Mouse (Mus musculus) mature B cell (primary cell): ENCODE data around the gene Phf5a.

Source experiments
- in situ Hi-C: fragments of 300-500 bp; cut with MboI; formaldehyde crosslinking; loops from 2 replicates; pipeline ENCODE4 v1.14.3; 2019

Phf5a gene

DNA sequence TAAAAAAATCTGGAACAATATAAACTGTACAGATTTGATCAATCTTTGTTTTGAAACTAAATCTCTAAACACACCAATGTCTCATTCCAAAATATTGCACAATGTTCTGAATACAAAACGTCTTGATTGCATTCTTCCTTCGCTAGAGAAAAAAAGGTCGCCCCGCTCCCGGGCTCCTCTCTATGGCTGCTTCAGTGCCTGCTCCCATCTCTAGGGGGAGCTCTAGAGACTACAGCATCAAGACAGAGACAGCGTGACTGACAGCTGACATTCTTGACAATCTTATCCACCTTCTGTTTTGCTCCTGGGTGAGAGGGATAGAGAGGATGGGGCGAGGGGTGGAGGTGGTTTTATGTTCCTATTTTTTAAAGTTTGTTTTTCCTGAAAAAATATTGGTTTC is 23.4 kb downstream of the Phf5a start:
- in situ Hi-C loops, result no loop called here

DNA sequence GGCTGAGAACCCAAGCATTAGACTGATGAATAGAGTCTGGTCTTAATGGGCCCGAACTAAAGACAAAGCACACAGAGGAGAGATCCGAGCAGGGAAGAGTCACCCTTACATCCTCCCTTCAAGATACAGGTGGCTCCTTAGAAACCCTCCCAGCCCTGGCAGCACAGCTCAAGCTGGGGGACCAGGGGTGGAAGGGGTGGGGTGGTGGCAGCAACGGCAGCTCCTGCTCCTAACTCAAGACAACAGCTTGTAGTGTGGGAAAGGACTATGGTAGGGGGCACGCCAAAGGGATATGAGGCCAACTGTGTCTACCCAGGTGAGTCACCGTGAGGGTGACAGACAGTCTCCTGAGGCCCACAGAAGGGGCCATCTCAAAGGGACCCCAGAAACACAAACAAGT is 23.9 kb downstream of the Phf5a start:
- in situ Hi-C loops, result no loop called here

DNA sequence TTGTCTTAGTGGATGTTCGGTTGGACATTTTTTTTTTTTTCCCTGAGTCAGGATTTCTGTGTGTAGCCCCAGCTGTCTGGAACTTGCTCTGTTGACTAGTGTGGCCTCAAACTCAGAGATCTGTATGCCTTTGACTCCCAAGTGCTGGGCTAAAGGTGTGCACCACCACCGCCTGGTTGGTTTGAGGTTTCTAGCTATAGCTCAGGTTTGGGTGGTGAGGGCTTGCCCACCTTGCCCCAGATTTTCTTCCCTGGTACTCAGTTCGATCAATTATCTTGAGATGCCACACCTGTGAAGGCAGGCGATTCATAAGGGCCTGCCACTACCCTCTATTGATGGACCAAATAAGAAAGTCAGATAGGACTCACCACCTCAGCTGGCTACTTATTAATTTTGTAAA is 24.6 kb downstream of the Phf5a start:
- in situ Hi-C loops, result no loop called here

DNA sequence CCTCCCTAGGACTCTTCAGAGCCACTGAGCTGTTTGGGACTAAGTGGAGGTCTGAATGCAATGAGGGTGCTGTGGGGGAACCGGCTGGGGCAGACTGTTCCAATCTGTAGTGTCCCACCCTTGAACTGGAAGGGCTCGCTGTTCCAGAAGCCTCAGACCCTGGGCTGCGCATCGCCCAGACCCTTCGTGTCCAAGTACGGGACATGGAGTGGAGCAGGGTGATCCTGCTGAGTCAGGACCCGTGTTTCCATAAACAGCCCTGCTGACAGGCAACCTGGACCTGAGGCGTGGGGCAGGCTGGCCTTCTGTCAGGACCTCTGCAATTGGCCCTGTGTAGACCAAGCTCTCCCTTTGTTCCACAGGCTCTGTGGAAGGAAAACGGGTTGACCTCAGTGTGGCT is 25.0 kb downstream of the Phf5a start:
- in situ Hi-C loops, result no loop called here

DNA sequence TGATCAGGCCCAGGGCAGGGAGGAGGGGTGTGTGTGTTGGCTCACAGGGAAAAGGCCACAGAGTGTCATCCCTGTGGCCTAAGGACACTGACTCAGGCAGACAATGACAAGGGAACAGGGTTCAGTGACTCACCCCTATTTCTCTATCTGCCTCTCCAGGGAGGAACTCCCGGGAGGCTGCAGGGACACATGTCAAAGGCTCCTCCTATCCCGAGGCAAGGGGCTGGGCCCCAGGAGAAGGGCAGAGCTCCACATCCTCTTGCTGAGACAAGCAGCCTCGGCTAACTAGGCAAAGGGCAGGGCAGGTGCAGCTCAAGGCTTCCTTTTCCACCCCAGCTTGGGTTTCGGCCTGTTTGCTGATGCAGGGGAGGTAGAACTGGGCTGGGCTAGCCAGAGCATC is 26.0 kb downstream of the Phf5a start:
- in situ Hi-C loops, result no loop called here

DNA sequence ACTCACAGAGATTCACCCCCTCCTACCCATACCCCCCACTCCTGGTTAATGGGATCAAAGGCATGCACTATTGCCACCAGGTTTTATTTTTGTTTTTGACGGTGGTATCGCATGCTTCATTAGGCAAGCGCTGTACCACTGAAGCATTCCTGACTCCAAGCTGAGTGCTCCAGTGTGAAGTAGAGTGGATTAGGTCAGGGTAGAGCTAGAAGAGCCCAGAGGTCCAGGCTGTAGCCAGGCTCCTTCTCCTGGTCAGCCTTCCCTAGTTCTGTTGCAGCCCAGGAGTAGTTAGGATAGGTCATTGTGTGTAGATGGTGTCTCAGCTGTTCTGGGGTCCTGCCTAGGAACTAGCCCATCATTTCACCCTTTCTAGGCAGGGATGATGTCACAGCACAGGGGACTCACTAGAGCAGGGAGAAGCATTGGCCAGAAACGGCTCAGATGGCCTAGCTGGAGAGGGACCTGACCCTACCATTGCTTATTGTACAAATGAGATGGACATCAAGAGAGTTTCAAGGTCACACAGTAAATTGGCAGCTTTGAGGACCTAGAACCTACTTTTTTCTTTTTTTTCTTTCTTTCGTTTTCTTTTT is 26.6 kb downstream of the Phf5a start:
- in situ Hi-C loops, result no loop called here

DNA sequence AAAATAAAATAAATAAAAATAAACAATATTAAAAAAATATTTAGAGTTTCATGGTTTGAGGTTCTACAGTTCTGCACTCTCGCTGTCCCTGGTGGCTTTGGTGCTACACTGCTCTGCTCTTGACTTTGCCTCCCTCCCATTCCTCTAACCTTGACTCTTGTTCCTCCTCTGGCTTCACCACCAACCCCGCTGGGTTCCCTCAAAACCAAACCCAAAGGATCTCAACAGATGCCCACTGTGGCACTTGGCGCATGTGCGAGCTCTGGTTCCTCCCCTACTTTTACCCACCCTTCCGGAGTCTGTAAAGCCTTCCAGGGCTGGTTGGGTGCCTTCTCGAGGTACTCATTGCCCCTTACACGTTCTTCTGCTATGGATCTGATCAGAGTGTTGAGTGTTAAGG is 29.4 kb downstream of the Phf5a start:
- in situ Hi-C loops, result no loop called here

DNA sequence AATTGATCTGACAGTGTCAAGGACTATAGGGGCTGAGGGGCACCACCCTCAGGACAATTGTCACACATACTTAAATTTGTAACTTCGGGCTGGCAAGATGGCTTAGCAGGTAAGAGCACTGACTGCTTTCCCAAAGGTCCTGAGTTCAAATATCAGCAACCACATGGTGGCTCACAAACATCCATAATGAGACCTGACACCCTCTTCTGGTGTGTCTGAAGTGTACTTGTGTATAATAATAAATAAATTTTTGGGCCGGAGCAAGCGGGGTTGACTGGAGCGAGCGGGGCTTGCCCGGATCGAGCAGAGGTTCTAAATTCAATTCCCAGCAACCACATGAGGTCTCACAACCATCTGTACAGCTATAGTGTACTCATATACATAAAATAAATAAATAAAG is 31.4 kb downstream of the Phf5a start:
- in situ Hi-C loops, result no loop called here

DNA sequence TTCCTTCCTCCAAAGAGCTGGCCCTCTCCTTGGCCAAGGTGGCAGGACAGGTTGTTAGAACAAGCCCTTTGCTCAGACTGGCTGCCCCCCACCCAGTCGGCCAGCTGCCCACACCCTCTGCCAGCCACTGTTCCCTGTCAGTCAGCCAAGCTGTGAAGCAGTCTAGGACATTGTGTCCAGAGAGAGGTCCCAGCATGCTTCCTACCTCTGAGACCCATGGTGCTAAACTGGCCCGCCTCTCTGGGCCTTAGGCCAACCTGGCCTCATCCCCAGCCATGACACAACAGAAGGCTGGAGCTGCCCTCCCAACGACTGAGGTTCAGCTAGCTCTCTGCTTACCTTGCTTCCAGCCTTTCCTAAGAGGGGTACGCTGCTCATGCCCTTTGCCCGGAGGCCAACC is 32.1 kb downstream of the Phf5a start:
- in situ Hi-C loops, result no loop called here

DNA sequence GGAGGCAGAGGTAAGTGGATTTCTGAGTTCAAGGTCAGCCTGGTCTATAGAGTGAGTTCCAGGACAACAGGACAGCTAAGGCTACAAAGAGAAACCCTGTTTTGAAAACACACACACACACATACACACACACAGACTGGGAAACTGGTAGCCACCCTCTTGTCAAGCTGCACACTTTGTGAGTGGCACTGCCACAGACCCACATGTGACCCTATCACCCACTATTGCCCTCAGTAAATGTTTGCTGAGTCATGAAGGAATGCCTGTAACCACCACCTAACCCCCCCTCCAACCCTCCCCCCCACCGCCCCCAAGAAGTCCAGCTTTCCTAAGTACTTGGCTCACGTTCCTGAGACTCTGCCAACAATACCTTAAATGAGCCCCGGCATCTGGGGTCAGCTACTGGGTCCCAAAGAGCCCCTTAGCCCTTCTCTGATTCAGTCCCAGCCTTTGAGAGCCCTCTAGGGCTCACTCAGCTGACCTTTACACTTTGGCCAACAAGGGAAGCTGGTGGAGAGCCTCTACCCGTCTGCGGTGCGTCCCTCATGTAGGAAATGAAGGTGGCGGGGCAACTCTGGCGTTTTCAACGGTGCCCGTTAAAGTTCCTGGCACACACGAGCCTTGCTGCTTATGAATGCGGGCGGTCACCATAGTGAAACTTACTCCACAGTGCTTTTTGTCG is 33.0 kb downstream of the Phf5a start:
- in situ Hi-C loops, result no loop called here

DNA sequence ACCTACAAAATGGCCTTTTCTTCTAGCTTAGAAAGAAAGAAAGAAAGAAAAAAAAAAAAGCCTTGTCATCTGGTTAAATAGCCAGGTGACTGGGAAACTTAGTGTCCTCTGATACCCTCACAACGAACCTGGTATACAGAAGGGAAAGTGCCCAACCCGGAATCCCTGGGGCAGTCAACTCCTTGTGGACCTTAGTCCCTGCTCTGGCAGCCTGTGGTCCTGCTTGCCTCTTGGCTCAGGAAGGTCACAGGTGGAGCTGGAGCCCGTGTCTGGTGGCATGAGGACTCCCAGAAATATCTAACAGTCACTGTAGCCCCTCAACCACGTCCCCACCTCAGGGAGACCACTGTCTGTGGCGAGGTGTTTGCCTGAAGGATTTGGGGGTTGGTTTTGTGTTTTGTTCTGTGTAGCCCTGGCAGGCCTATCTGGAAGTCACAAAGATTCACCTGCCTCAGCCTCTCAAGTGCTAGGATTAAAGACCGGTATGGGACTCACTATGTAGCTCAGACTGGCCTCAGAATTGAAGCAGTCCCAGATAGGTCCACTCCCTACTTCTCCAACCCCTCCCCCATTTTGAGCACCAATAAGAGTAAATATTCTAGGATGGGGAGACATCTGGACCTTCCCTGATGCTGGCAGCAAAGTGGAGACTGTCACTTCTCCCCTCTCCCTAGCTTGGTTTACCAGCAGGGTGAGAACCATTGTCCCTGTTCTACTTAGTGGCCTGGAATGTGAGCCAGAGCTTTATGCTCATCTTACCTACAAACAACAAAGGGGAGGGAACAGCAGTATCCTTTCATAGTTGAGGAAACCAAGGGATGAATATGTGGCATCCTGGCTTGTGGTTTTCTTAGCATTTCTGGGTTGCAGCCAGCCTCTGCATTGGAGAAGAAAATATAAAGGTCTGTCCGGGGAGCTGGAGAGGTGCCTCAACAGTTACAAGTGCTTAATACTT is 34.5 kb downstream of the Phf5a start:
- in situ Hi-C loops, result no loop called here

DNA sequence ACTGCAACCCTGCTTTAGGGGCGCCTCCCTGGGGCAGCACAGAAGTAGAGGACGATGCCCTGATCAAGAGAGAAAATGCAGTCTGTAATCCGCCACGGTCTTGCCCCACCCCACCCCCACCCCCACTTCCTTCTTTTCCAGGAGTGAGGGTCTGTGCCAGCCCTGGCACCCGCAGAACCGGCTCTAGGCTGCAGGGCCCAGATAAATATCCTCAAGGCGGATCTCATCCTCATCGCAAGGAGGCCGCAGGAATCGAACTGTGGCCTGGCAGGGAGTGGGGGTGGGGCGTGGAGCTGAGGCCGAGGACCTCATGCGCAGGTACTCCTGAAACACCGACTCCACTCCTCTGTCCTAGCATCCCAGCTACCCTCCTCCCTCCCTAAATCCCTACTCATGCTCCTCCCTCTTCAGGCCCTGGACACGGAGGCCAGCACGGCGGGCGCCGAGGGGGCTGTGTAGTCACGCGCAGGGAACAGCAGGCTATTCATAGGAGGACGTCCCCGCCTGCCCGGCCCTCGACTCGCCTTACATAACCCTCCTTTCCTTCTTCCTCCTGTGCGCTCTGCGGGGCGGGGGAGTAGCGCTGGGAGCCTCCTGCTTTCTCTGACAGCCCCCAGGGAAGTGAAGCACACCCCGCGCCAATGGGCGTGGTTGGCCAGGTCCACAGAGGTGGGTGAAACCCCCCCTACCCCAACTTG is 35.4 kb downstream of the Phf5a start:
- in situ Hi-C loops, result no loop called here

DNA sequence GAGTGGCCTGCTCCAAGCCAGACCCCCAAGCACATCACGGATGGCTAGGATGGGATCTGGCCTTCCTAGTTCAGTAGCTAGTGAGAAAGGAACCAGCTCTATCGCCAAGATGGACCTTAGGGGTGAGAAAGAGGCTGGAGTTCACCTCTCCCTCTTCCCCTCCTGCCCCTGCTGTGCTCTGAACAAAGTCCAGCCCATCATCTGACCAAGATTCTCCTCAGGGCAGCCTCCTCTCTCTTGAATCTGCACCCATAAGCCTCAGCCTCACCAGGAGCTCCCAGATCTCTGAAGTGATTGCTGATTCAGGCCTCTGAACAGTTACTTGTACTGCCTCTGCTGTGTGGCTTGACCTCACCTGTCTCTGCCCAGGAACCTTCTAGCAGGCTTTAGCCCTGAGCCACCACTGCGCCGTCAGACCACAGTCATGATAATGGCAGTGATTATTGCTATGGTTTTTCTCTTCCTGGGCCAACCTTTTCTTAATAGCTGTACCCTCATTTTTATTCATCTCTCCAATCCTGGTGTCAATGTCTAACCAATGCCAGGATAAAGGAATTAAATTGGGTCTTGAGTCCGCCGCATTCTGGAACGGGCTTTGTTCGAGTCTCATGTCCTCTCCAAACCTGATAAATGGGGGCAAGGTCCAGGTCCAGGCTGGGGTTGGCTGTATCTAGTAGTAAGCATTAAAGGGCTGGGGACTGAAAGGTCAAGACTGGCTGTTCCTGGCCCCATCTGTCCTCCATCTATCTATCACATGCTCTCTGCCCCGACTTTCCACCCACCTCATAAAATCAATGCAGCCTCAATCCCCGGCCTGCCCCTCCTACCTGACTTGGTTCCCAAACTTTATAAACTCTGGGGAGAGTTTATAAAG is 36.5 kb downstream of the Phf5a start:
- in situ Hi-C loops, result no loop called here

DNA sequence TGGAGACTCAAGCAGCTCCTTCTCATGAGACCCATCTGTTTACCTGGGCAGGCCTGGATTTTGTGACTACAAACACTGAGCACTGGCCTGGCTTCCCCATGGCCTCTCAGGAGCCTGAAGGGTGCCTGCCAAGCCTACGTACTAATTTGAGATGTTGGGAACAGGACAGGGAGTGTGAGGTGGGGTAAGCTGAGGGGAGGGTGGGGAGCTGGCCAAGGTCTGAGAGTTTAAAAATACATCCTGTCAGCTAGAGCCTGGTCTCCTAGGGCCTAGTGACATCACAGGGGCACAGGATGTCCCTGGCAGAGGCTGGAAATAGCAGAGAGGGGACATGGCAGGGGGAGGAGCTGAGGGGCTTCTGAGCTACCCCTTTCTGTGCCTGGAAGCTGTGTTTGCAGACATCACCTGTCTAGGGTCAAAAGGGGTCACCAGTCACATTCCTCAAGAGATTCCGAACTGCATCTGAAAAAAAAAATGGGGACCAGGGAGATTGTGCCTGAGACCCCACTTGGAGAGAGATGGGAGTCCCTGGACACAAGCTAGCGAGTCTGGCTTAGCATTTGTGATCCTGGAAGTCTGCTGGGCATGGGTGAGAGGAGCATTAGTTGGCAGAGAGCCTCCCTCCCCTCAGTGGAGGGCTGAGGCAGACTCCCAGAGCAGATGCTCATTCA is 37.4 kb downstream of the Phf5a start:
- in situ Hi-C loops, result loop anchor here (5.0 kb wide), 1 partner anchor 83 kb away; no protein-coding TSS in a partner anchor

DNA sequence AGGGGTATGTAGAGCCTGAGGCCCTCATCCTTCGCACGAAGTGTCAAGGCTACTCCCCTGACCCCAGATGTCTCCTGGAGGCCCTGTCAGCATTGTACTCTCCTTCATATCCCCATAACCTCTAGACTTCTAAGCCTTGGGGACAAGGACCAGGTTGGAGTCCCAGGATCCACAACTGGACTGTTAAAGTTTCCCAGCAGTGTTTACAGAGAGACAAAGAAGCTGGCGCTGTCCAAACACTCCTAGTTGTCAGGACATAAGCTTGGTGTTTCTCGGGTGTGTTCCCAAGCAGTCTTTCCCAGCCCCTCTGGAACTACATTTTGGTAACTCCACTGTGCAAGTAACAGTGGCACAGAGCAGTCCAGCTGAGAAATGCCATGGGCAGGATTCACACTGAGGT is 38.2 kb downstream of the Phf5a start:
- in situ Hi-C loops, result loop anchor here (5.0 kb wide), 1 partner anchor 84 kb away; no protein-coding TSS in a partner anchor

DNA sequence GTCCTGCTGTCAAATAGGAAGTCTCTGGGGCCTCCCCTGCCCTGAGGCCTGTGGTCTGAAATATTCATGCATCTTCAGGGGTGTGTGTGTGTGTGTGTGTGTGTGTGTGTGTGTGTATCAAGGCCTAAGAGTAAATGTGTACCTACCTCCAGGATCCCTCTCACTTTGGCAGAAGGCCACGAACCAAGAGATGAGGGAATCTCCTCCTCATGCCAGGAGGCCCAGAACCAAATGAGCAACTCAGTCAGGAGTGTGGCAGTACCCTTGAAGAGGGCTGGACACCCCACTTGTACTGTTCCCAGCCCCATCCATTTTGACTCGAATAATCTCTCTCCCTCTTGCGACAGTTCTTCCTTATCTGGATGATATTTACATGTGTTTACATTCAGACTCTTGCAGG is 39.5 kb downstream of the Phf5a start:
- in situ Hi-C loops, result loop anchor here (5.0 kb wide), 1 partner anchor 85 kb away; no protein-coding TSS in a partner anchor

DNA sequence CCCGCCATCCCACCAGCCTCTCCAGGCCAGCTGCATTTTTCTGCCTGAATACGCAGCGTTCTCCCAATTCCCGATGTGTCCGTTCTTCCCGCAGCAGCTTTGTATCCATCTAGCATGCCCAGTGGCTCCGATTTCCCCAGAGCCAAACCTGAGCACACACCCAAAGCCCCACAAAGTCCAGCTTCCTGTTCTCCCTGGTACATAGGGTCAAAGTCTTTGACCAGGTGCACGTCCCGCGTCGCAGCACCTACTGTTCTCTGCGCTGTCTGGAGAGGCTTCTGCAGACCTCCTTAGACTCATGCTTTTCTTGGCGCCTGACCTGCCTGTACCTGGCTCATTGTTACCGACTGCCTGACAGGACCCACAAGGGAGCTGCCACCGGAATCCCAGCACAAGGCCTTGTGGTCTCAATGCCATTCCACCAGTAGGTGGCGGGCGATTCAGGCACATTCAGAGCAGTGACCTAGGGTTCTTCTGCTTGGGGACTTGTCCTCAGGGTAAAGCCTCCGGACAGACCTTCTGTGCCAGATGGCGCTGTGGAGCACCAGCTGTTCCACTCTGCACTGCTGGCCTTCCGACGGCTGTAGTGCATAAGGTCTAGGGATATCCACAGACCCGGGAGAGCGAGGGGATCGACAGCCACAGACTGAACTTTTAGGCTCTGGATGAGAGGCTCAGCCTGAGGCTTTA is 40.4 kb downstream of the Phf5a start:
- in situ Hi-C loops, result loop anchor here (5.0 kb wide), 1 partner anchor 86 kb away; no protein-coding TSS in a partner anchor

DNA sequence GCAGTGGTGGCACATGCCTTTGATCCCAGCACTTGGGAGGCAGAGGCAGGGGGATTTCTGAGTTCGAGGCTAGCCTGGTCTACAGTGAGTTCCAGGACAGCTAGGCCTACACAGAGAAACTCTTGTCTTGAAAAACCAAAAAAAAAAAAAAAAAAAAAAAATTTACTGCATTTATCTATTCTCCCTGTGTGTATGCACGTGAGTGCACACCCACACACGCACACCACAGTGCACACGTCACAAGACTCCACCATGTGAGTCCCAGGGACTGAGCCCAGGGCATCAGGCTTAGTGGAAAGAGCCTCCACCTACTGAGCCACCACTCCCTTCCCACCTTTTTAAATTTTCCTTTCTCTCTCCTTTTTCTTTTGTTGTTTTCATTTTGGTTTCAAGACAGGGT is 41.2 kb downstream of the Phf5a start:
- in situ Hi-C loops, result loop anchor here (5.0 kb wide), 1 partner anchor 87 kb away; no protein-coding TSS in a partner anchor

DNA sequence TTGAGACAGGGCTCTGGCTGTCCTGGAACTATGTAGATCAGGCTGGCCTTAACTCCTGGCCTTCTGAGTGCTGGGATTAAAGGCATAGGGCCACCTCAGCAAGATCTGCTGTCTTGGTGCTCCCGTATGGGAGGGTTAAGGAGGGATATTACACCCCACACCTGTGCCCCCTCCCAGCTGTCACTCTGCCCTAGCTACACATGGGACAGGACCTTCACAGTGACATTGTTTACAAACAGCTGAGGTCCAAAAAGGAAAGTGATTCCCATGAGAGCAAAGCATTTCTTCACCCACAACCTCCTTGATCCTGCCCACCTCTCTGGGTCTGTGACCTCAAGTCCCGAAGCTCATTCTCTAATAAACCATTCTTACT is 42.5 kb downstream of the Phf5a start:
- in situ Hi-C loops, result no loop called here
